Mouse (Mus musculus): Measurements from ENCODE around the gene Nrxn2. TPM values are rescaled to one million over a fixed set of nuclear protein-coding genes. Genes with fewer than 3 reads are reported as not detected.
A peak's percentile ranks its signal among the peaks of the same experiment; 100 is the strongest.

Gene Nrxn2
- polyA plus RNA-seq, 1 experiment, result 0.01 TPM

- Histone ChIP-seq H3K4me2 (ENCODE audit: low read depth) (no peak overlapping the region), H3K27me3 (ENCODE audit: control insufficient read depth, insufficient read depth, insufficient read length) (peaks cover 69% of the 10 kb centered on the region), H3K4me3 (no peak overlapping the region), H3K79me2 (ENCODE audit: control insufficient read depth, insufficient read depth) (no peaks in the 10 kb centered on the region), H3ac (ENCODE audit: control insufficient read depth, insufficient read length) (no peak overlapping the region), H3K36me3 (ENCODE audit: control insufficient read depth, insufficient read depth) (no peaks in the 10 kb centered on the region)
- TF ChIP-seq SRF (IDR thresholded peaks at IDR 0.05; ENCODE audit: control insufficient read depth, insufficient read length, low read depth) (no peak), REST (IDR thresholded peaks at IDR 0.05; ENCODE audit: insufficient read depth, insufficient read length) (peak; percentile 80)
Measured at GRCm38 (mm10) chr19:6426703-6427500, 8.4 kb downstream of the Nrxn2 start.

DNA sequence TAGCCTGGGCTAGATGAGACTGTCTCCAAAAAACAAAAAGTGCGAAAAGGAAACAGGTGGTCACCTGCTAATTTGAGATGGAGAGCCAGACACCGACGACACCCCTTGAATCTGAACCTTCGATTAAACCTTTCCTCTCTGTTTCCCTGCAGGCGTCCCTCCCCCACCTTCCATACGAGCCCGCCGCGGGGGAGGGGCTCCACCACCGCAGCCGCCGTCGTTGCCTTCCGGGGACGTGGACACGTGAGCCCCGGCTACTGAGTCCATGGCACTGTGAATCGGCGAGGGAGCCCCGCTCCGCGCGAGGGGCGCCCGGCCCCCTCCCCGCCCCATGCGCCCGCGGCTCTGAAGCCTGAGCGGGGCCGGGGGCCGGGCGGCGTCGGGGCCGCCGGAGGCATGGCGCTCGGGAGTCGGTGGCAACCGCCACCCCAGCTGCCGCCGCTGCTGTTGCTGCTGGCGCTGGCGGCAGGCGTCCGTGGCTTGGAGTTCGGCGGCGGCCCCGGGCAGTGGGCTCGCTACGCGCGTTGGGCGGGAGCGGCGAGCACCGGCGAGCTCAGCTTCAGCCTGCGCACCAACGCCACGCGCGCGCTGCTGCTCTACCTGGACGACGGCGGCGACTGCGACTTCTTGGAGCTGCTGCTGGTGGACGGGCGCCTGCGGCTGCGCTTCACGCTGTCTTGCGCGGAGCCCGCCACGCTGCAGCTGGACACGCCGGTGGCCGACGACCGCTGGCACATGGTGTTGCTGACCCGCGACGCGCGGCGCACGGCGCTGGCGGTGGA lies 9.3 kb downstream of the Nrxn2 start:
- Histone ChIP-seq H3K79me2 (ENCODE audit: control insufficient read depth, insufficient read depth) (no peaks in the 10 kb centered on the region), H3K27me3 (ENCODE audit: control insufficient read depth, insufficient read depth, insufficient read length) (peaks cover 72% of the 10 kb centered on the region), H3K4me3 (no peak overlapping the region), H3K4me2 (ENCODE audit: low read depth) (no peak overlapping the region), H3K36me3 (ENCODE audit: control insufficient read depth, insufficient read depth) (no peaks in the 10 kb centered on the region), H3ac (ENCODE audit: control insufficient read depth, insufficient read length) (no peak overlapping the region)
- TF ChIP-seq MAX (IDR thresholded peaks at IDR 0.05; ENCODE audit: low read depth), result no peak
- no peak for TF ChIP-seq CEBPB (IDR thresholded peaks at IDR 0.05; ENCODE audit: insufficient read depth, poor library complexity, severe bottlenecking)
- no peak for TF ChIP-seq TCF3 (IDR thresholded peaks at IDR 0.05; ENCODE audit: insufficient read length, low read depth)
- no peak for TF ChIP-seq USF1 (IDR thresholded peaks at IDR 0.05; ENCODE audit: low read depth)

GRCm38 (mm10) chr19:6428501-6429200 lies 10.1 kb downstream of the Nrxn2 start:
- Histone ChIP-seq H3ac (ENCODE audit: control insufficient read depth, insufficient read length) (no peak overlapping the region), H3K79me2 (ENCODE audit: control insufficient read depth, insufficient read depth) (no peaks in the 10 kb centered on the region), H3K36me3 (ENCODE audit: control insufficient read depth, insufficient read depth) (no peaks in the 10 kb centered on the region), H3K4me2 (ENCODE audit: low read depth) (no peak overlapping the region), H3K4me3 (no peak overlapping the region), H3K27me3 (ENCODE audit: control insufficient read depth, insufficient read depth, insufficient read length) (peaks cover 71% of the 10 kb centered on the region)
- TF ChIP-seq REST (IDR thresholded peaks at IDR 0.05; ENCODE audit: insufficient read depth, insufficient read length) (no peak), CEBPB (IDR thresholded peaks at IDR 0.05; ENCODE audit: insufficient read depth, poor library complexity, severe bottlenecking) (no peak), POLR2A (IDR thresholded peaks at IDR 0.05; ENCODE audit: insufficient read length, low read depth) (no peak), MYOD1 (IDR thresholded peaks at IDR 0.05; ENCODE audit: control insufficient read depth in 1 of 3, insufficient read length in 2 of 3, low read depth in 2 of 3) (no peak), POLR2AphosphoS2 (IDR thresholded peaks at IDR 0.05; ENCODE audit: insufficient read length, low read depth) (no peak), SRF (IDR thresholded peaks at IDR 0.05; ENCODE audit: control insufficient read depth, insufficient read length, low read depth) (no peak), TCF3 (IDR thresholded peaks at IDR 0.05; ENCODE audit: insufficient read length, low read depth) (no peak), MAX (IDR thresholded peaks at IDR 0.05; ENCODE audit: low read depth) (no peak), USF1 (IDR thresholded peaks at IDR 0.05; ENCODE audit: low read depth) (no peak)

GRCm38 (mm10) chr19:6443016-6443415 lies 24.5 kb downstream of the Nrxn2 start:
- no peak overlapping the region for H3K4me3 ChIP-seq
- no peak overlapping the region for H3K4me2 ChIP-seq (ENCODE audit: low read depth)
- TF ChIP-seq MAX (IDR thresholded peaks at IDR 0.05; ENCODE audit: low read depth) (no peak), MYOG (IDR thresholded peaks at IDR 0.05; ENCODE audit: control insufficient read depth in 1 of 3, insufficient read depth in 1 of 3, insufficient read length in 2 of 3, low read depth in 2 of 3) (no peak), E2F4 (IDR thresholded peaks at IDR 0.05; ENCODE audit: insufficient read depth) (no peak), TCF3 (IDR thresholded peaks at IDR 0.05; ENCODE audit: insufficient read length, low read depth) (no peak), POLR2A (IDR thresholded peaks at IDR 0.05; ENCODE audit: insufficient read length, low read depth) (no peak), SRF (IDR thresholded peaks at IDR 0.05; ENCODE audit: control insufficient read depth, insufficient read length, low read depth) (no peak), REST (IDR thresholded peaks at IDR 0.05; ENCODE audit: insufficient read depth, insufficient read length) (no peak), MYOD1 (IDR thresholded peaks at IDR 0.05; ENCODE audit: control insufficient read depth in 1 of 3, insufficient read length in 2 of 3, low read depth in 2 of 3) (no peak), USF1 (IDR thresholded peaks at IDR 0.05; ENCODE audit: low read depth) (no peak), CEBPB (IDR thresholded peaks at IDR 0.05; ENCODE audit: insufficient read depth, poor library complexity, severe bottlenecking) (no peak), TCF12 (IDR thresholded peaks at IDR 0.05; ENCODE audit: insufficient read depth, poor library complexity, severe bottlenecking) (no peak), POLR2AphosphoS2 (IDR thresholded peaks at IDR 0.05; ENCODE audit: insufficient read length, low read depth) (no peak)
- no peak overlapping the region for H3ac ChIP-seq (ENCODE audit: control insufficient read depth, insufficient read length)
- peaks cover 90% of the 10 kb centered on the region for H3K27me3 ChIP-seq (ENCODE audit: control insufficient read depth, insufficient read depth, insufficient read length)
- no peaks in the 10 kb centered on the region for H3K36me3 ChIP-seq (ENCODE audit: control insufficient read depth, insufficient read depth)
- H3K79me2 ChIP-seq (ENCODE audit: control insufficient read depth, insufficient read depth), result no peaks in the 10 kb centered on the region
